Mouse (Mus musculus): ENCODE data around the gene C4b. TPM values are rescaled to one million over a fixed set of nuclear protein-coding genes. Genes with fewer than 3 reads are reported as not detected.

C4b gene
- polyA plus RNA-seq, 1 experiment from 2014 or later, result 0.07 TPM

- no peak for ATAC-seq (ENCODE audit: insufficient number of reproducible peaks, insufficient read depth, low FRiP score, low read depth)
- H3K27ac ChIP-seq (ENCODE audit: low read length), result no peak overlapping the region
- H3K9me3 ChIP-seq (ENCODE audit: control insufficient read depth, low read depth, low read length), result no peaks in the 10 kb centered on the region
- H3K36me3 ChIP-seq (ENCODE audit: control insufficient read depth, insufficient read depth, low read length), result no peaks in the 10 kb centered on the region
- H3K27me3 ChIP-seq (ENCODE audit: control insufficient read depth, insufficient read depth, low read length), result no peaks in the 10 kb centered on the region
- 0 out of 2 replicates have a peak, but pooled peaks cover 4% of the 10 kb centered on the region for H3K4me1 ChIP-seq (ENCODE audit: control insufficient read depth, insufficient read depth, low read length)
- 55% methylated on average over 4 of the region's 4 CpGs for WGBS
- no peak overlapping the region for H3K9ac ChIP-seq (replicated peaks; ENCODE audit: low read depth, low read length)
- no peak overlapping the region for H3K4me2 ChIP-seq (replicated peaks; ENCODE audit: low read depth, low read length)
- H3K4me3 ChIP-seq (ENCODE audit: low read depth, low read length), result no peak overlapping the region
Measured at GRCm38 (mm10) chr17:34690458-34690857, 53.2 kb downstream of the C4b start.

- H3K9me3 ChIP-seq (ENCODE audit: control insufficient read depth, low read depth, low read length), result no peaks in the 10 kb centered on the region
- no peak overlapping the region for H3K4me2 ChIP-seq (replicated peaks; ENCODE audit: low read depth, low read length)
- H3K27ac ChIP-seq (ENCODE audit: low read length), result no peak overlapping the region
- no peak for ATAC-seq (ENCODE audit: insufficient number of reproducible peaks, insufficient read depth, low FRiP score, low read depth)
- H3K9ac ChIP-seq (replicated peaks; ENCODE audit: low read depth, low read length), result no peak overlapping the region
- no peaks in the 10 kb centered on the region for H3K27me3 ChIP-seq (ENCODE audit: control insufficient read depth, insufficient read depth, low read length)
- peaks cover 15% of the 10 kb centered on the region for H3K4me1 ChIP-seq (ENCODE audit: control insufficient read depth, insufficient read depth, low read length)
- H3K4me3 ChIP-seq (ENCODE audit: low read depth, low read length), result no peak overlapping the region
- whole genome bisulfite sequencing, result 89% methylated on average over 7 of the region's 7 CpGs
- H3K36me3 ChIP-seq (ENCODE audit: control insufficient read depth, insufficient read depth, low read length), result no peaks in the 10 kb centered on the region
Measured at GRCm38 (mm10) chr17:34688889-34689288, 54.8 kb downstream of the C4b start.

GRCm38 (mm10) chr17:34685120-34686110 is 58.3 kb downstream of the C4b start:
- peaks cover 16% of the 10 kb centered on the region for H3K4me1 ChIP-seq (ENCODE audit: control insufficient read depth, insufficient read depth, low read length)
- H3K36me3 ChIP-seq (ENCODE audit: control insufficient read depth, insufficient read depth, low read length), result no peaks in the 10 kb centered on the region
- H3K9me3 ChIP-seq (ENCODE audit: control insufficient read depth, low read depth, low read length), result no peaks in the 10 kb centered on the region
- H3K4me2 ChIP-seq (replicated peaks; ENCODE audit: low read depth, low read length), result no peak overlapping the region
- H3K27me3 ChIP-seq (ENCODE audit: control insufficient read depth, insufficient read depth, low read length), result no peaks in the 10 kb centered on the region
- H3K9ac ChIP-seq (replicated peaks; ENCODE audit: low read depth, low read length), result no peak overlapping the region
- H3K27ac ChIP-seq (ENCODE audit: low read length), result peak overlapping the region; percentile 44; the same call in 1 of the 2 replicates
- H3K4me3 ChIP-seq (ENCODE audit: low read depth, low read length), result no peak overlapping the region
- peak; percentile 43; the same call in 1 of the 2 replicates for ATAC-seq (ENCODE audit: insufficient number of reproducible peaks, insufficient read depth, low FRiP score, low read depth)
- WGBS, result 72% methylated on average over 28 of the region's 28 CpGs

- Histone ChIP-seq H3K9ac (replicated peaks; ENCODE audit: low read depth, low read length) (no peak overlapping the region; the same call in 1 of the 2 replicates), H3K4me1 (ENCODE audit: control insufficient read depth, insufficient read depth, low read length) (peaks cover 16% of the 10 kb centered on the region), H3K27ac (ENCODE audit: low read length) (peak overlapping the region; percentile 44; the same call in 1 of the 2 replicates), H3K4me2 (replicated peaks; ENCODE audit: low read depth, low read length) (no peak overlapping the region), H3K9me3 (ENCODE audit: control insufficient read depth, low read depth, low read length) (no peaks in the 10 kb centered on the region), H3K36me3 (ENCODE audit: control insufficient read depth, insufficient read depth, low read length) (no peaks in the 10 kb centered on the region), H3K27me3 (ENCODE audit: control insufficient read depth, insufficient read depth, low read length) (no peaks in the 10 kb centered on the region), H3K4me3 (ENCODE audit: low read depth, low read length) (no peak overlapping the region)
- 42% methylated on average over 9 of the region's 9 CpGs for WGBS
- 0 out of 2 replicates have a peak, but pooled peaks have one; percentile 21 for ATAC-seq (ENCODE audit: insufficient number of reproducible peaks, insufficient read depth, low FRiP score, low read depth)
Measured at GRCm38 (mm10) chr17:34684253-34684893, 59.3 kb downstream of the C4b start.

GRCm38 (mm10) chr17:34683686-34684220 is 59.9 kb downstream of the C4b start:
- Histone ChIP-seq H3K4me2 (replicated peaks; ENCODE audit: low read depth, low read length) (no peak overlapping the region), H3K27me3 (ENCODE audit: control insufficient read depth, insufficient read depth, low read length) (no peaks in the 10 kb centered on the region), H3K27ac (ENCODE audit: low read length) (no peak overlapping the region), H3K36me3 (ENCODE audit: control insufficient read depth, insufficient read depth, low read length) (no peaks in the 10 kb centered on the region), H3K9ac (replicated peaks; ENCODE audit: low read depth, low read length) (no peak overlapping the region), H3K4me3 (ENCODE audit: low read depth, low read length) (no peak overlapping the region), H3K4me1 (ENCODE audit: control insufficient read depth, insufficient read depth, low read length) (peaks cover 16% of the 10 kb centered on the region), H3K9me3 (ENCODE audit: control insufficient read depth, low read depth, low read length) (no peaks in the 10 kb centered on the region)
- ATAC-seq (ENCODE audit: insufficient number of reproducible peaks, insufficient read depth, low FRiP score, low read depth), result no peak
- WGBS, result 69% methylated on average over 10 of the region's 10 CpGs

- H3K27ac ChIP-seq (ENCODE audit: low read length), result no peak overlapping the region
Measured at GRCm38 (mm10) chr17:34683179-34683578, 60.5 kb downstream of the C4b start.

GRCm38 (mm10) chr17:34681881-34682536 is 61.7 kb downstream of the C4b start:
- Histone ChIP-seq H3K4me2 (replicated peaks; ENCODE audit: low read depth, low read length) (no peak overlapping the region), H3K9ac (replicated peaks; ENCODE audit: low read depth, low read length) (no peak overlapping the region), H3K4me3 (ENCODE audit: low read depth, low read length) (no peak overlapping the region), H3K27ac (ENCODE audit: low read length) (no peak overlapping the region), H3K36me3 (ENCODE audit: control insufficient read depth, insufficient read depth, low read length) (no peaks in the 10 kb centered on the region), H3K27me3 (ENCODE audit: control insufficient read depth, insufficient read depth, low read length) (no peaks in the 10 kb centered on the region), H3K4me1 (ENCODE audit: control insufficient read depth, insufficient read depth, low read length) (peaks cover 16% of the 10 kb centered on the region), H3K9me3 (ENCODE audit: control insufficient read depth, low read depth, low read length) (no peaks in the 10 kb centered on the region)
- 67% methylated on average over 11 of the region's 11 CpGs for WGBS
- no peak for ATAC-seq (ENCODE audit: insufficient number of reproducible peaks, insufficient read depth, low FRiP score, low read depth)

More at GRCm38 (mm10) chr17:34683179-34683578, 60.5 kb downstream of the C4b start:
- no peak overlapping the region for H3K4me2 ChIP-seq (replicated peaks; ENCODE audit: low read depth, low read length)
- ATAC-seq (ENCODE audit: insufficient number of reproducible peaks, insufficient read depth, low FRiP score, low read depth), result no peak
- H3K36me3 ChIP-seq (ENCODE audit: control insufficient read depth, insufficient read depth, low read length), result no peaks in the 10 kb centered on the region
- no peak overlapping the region for H3K4me3 ChIP-seq (ENCODE audit: low read depth, low read length)
- H3K9me3 ChIP-seq (ENCODE audit: control insufficient read depth, low read depth, low read length), result no peaks in the 10 kb centered on the region
- H3K9ac ChIP-seq (replicated peaks; ENCODE audit: low read depth, low read length), result no peak overlapping the region
- H3K27me3 ChIP-seq (ENCODE audit: control insufficient read depth, insufficient read depth, low read length), result no peaks in the 10 kb centered on the region
- 80% methylated on average over 8 of the region's 8 CpGs for WGBS
- H3K4me1 ChIP-seq (ENCODE audit: control insufficient read depth, insufficient read depth, low read length), result peaks cover 16% of the 10 kb centered on the region

- H3K4me2 ChIP-seq (replicated peaks; ENCODE audit: low read depth, low read length), result no peak overlapping the region
- H3K4me1 ChIP-seq (ENCODE audit: control insufficient read depth, insufficient read depth, low read length), result peaks cover 16% of the 10 kb centered on the region
- H3K4me3 ChIP-seq (ENCODE audit: low read depth, low read length), result no peak overlapping the region
- no peak overlapping the region for H3K27ac ChIP-seq (ENCODE audit: low read length)
- H3K36me3 ChIP-seq (ENCODE audit: control insufficient read depth, insufficient read depth, low read length), result no peaks in the 10 kb centered on the region
- no peak for ATAC-seq (ENCODE audit: insufficient number of reproducible peaks, insufficient read depth, low FRiP score, low read depth)
- H3K27me3 ChIP-seq (ENCODE audit: control insufficient read depth, insufficient read depth, low read length), result no peaks in the 10 kb centered on the region
- 63% methylated on average over 17 of the region's 17 CpGs for WGBS
- no peaks in the 10 kb centered on the region for H3K9me3 ChIP-seq (ENCODE audit: control insufficient read depth, low read depth, low read length)
- no peak overlapping the region for H3K9ac ChIP-seq (replicated peaks; ENCODE audit: low read depth, low read length)
Measured at GRCm38 (mm10) chr17:34681132-34681571, 62.5 kb downstream of the C4b start.
